Mouse (Mus musculus): ENCODE measurements around the gene Rps16.

Gene Rps16

DNA sequence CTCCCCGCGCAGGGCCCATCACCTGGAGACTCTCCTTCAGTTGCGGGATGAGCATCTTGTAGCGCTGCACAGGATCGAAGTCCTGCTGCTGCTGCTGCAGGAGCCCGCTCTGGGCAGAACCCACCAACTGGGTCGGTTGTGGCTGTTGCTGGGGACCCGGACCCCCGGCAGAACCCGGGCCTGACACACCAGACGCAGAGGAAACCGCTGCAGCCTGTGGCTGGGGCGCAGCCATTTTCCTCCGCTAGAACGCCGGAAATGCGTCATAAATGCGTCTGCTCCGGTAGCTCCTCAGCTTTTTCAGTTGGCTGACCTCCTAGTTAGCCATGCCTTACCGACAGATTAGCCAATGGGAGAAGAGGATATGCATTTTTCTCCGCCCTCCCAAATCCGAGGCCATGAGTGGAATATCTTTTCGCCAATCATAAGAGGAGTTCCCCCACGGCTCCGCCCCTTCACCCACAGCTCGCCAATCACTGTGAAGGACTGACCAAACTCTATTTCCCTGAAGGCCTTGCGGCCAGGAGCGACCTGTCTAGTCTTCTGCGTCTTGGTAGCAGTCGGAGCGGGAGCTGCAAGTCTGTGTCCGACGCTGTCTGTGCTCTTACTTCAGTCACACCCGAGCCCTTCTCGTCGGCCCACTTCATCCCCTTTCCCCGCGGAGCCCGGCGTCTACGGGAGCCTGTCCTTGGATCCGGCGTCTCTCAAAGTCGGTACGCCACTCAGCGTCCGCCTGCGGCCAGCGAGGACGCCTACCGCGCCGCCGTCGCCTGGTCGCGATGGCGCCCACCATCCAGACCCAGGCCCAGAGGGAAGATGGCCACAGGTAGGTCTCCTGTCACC, 42.2 kb downstream of the Rps16 start, which contains the start of the genes Med29 and Paf1:
Gene Med29 (minus strand): TSS at position 280 of the 843 bp plus-strand sequence.
Gene Paf1 (plus strand): TSS at position 523 of the 843 bp plus-strand sequence.
- peak; percentile 99 for DNase-seq (ENCODE audit: low read depth)

- DNase-seq (ENCODE audit: low read depth), result no peak
These were observed 43.0 kb downstream of the Rps16 start for GRCm38 (mm10) chr7:28393272-28393951.

GRCm38 (mm10) chr7:28395425-28395824, 45.0 kb downstream of the Rps16 start:
- no peak for DNase-seq (ENCODE audit: low read depth)

- DNase-seq (ENCODE audit: low read depth), result peak; percentile 67
These were observed 47.5 kb downstream of the Rps16 start for GRCm38 (mm10) chr7:28398000-28398399.

DNA sequence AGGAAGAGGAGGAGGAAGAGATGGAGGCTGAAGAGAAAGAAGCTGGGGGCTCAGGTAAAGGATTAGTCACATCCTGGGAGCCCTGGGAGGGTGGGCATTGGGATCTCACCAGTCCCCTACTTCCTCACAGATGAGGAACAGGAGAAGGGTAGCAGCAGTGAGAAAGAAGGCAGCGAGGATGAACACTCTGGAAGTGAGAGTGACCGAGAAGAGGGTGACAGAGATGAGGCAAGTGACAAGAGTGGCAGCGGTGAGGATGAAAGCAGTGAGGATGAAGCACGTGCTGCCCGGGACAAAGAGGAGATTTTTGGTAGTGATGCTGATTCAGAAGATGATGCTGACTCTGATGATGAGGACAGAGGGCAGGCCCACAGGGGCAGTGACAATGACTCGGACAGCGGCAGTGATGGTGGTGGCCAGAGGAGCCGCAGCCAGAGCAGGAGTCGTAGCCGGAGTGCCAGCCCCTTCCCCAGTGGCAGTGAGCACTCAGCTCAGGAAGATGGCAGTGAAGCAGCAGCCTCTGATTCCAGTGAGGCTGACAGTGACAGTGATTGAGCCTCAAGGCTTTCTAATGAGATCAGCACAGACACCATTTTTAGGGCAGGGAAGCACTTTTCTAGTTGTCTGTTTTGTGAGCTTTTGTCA, 48.4 kb downstream of the Rps16 start:
- no peak for DNase-seq (ENCODE audit: low read depth)

GRCm38 (mm10) chr7:28401030-28401429, 50.6 kb downstream of the Rps16 start:
- DNase-seq (ENCODE audit: low read depth), result no peak

DNA sequence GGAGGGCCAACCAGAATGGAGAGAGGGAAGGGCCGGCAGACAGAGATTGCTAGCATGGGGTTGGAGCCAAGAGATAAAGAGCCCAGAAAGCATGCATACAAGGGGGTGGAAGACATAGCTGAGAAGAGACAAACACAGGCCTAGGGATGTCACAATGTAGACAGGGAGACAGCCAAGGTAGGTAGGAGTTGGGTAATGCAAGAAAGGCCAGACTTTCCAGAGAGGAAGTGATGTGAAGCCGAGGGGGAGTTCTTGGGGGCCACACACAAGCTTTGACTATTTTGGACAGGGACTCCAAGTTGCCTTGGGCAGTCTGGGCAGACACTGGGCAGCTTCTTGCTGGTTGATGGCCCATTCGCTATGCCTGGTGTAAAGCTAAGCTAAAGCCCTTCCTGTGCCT, 51.5 kb downstream of the Rps16 start:
- no peak for DNase-seq (ENCODE audit: low read depth)

All from induced T-regulatory cell, adult 2 months (primary cell).